Mouse (Mus musculus) layer of hippocampus, adult 11-12 months (tissue): ENCODE data around the gene Nelfe.
"Not testable (repeated sequence)": the region's sequence is repeated elsewhere in the genome, so short reads cannot be mapped to it uniquely, and the experiment has no call there.

Experiments
- DNase-seq: peaks from one replicate; pipeline ENCODE4 v3.0.0; 2022; ENCODE audit warnings: low spot score

The Nelfe gene

GRCm38 (mm10) chr17:34893072-34893824, 43.1 kb downstream of the Nelfe start:
- no peak for DNase-seq

- DNase-seq, result peak; percentile 94
Observed at GRCm38 (mm10) chr17:34894074-34894597, 43.9 kb downstream of the Nelfe start.

- DNase-seq, result peak; percentile 61
Observed at GRCm38 (mm10) chr17:34894801-34895530, 44.8 kb downstream of the Nelfe start.

GRCm38 (mm10) chr17:34895724-34896123, 45.5 kb downstream of the Nelfe start:
- DNase-seq, result no peak

- DNase-seq, result no peak
Observed at GRCm38 (mm10) chr17:34896366-34896765, 46.2 kb downstream of the Nelfe start.

- DNase-seq, result peak; percentile 67
Observed at GRCm38 (mm10) chr17:34897373-34898159, 47.4 kb downstream of the Nelfe start.

GRCm38 (mm10) chr17:34898160-34898586, 48.0 kb downstream of the Nelfe start, which contains the start of the genes C2 and Ehmt2:
Gene C2 (minus strand): TSS chr17:34898265.
Gene Ehmt2 (plus strand): TSS chr17:34898469.
- DNase-seq, result peak; percentile 78

GRCm38 (mm10) chr17:34898706-34899052, 48.5 kb downstream of the Nelfe start:
- no peak for DNase-seq

GRCm38 (mm10) chr17:34899053-34899889, 49.1 kb downstream of the Nelfe start:
- DNase-seq, result peak; percentile 32

- DNase-seq, result no peak
Observed at GRCm38 (mm10) chr17:34899890-34900243, 49.7 kb downstream of the Nelfe start.

- DNase-seq, result not testable (repeated sequence)
Observed at GRCm38 (mm10) chr17:34900826-34901225, 50.6 kb downstream of the Nelfe start.

- DNase-seq, result not testable (repeated sequence)
Observed at GRCm38 (mm10) chr17:34901948-34902347, 51.8 kb downstream of the Nelfe start.

- no peak for DNase-seq
Observed at GRCm38 (mm10) chr17:34902895-34903294, 52.7 kb downstream of the Nelfe start.
